Mouse (Mus musculus) lung, embryonic 14.5 days (tissue): ENCODE results near the gene Zbtb41. TPM values are rescaled to one million over a fixed set of nuclear protein-coding genes. Genes with fewer than 3 reads are reported as not detected.

ENCODE experiments used
- ATAC-seq: fragments of 200-750 bp; cut with Nextera tagmentation; 2 replicates; pipeline ENCODE4 v1.8.0; 2017; ENCODE audit warnings: mild to moderate bottlenecking, moderate TSS enrichment, moderate library complexity; ENCODE audit not compliant: insufficient read depth
- DNase-seq: peaks from one replicate; pipeline ENCODE4 v3.0.0-alpha.2; 2015
- H3K27ac ChIP-seq: fragments of 300-500 bp; sonication (generic); 2 replicates; pipeline ENCODE4 v1.5.1; 2014; ENCODE audit warnings: low read depth, mild to moderate bottlenecking, moderate library complexity
- H3K27me3 ChIP-seq: fragments of 300-500 bp; sonication (generic); 2 replicates; pipeline ENCODE4 v1.6.1; 2014; ENCODE audit warnings: low read length, control low read depth; ENCODE audit not compliant: insufficient read depth
- H3K36me3 ChIP-seq: fragments of 300-500 bp; sonication (generic); 2 replicates; pipeline ENCODE4 v1.6.1; 2014; ENCODE audit warnings: control low read depth; ENCODE audit not compliant: insufficient read depth
- H3K4me1 ChIP-seq: fragments of 300-500 bp; sonication (generic); 2 replicates; pipeline ENCODE4 v1.6.1; 2014; ENCODE audit warnings: antibody characterized with exemption, control low read depth; ENCODE audit not compliant: insufficient read depth
- H3K4me2 ChIP-seq: fragments of 300-500 bp; sonication (generic); 2 replicates; pipeline ENCODE4 v1.6.1; 2014; ENCODE audit warnings: mild to moderate bottlenecking
- H3K4me3 ChIP-seq: fragments of 300-500 bp; sonication (generic); 2 replicates; pipeline ENCODE4 v1.5.1; 2014; ENCODE audit warnings: low read depth, low read length
- H3K9ac ChIP-seq: fragments of 300-500 bp; sonication (generic); 2 replicates; pipeline ENCODE4 v1.6.1; 2014
- H3K9me3 ChIP-seq: fragments of 300-500 bp; sonication (generic); 2 replicates; pipeline ENCODE4 v1.6.1; 2016; ENCODE audit warnings: low read depth, low read length, control low read depth
- CTCF ChIP-seq: IDR thresholded peaks from 2 replicates; pipeline ENCODE4 v1.5.1; 2016; ENCODE audit warnings: antibody characterized with exemption, low read depth
- WGBS: fragments of 180-500 bp; shearing (Covaris S2); extraction: QIAGEN DNeasy Blood & Tissue Kit; methylation state at CpG from one replicate; pipeline ENCODE4 v1.1.7; 2014; 5-methylcytosine and 5-hydroxymethylcytosine counted together
- polyA plus RNA-seq: library from polyadenylated mRNA; unstranded; fragments of >200 nt; fragmentation: Nextera tagmentation; extraction: Ambion mirVana; gene quantifications from 2 replicates; pipeline ENCODE4 v1.2.1, GENCODE M21; 2014

The Zbtb41 gene
- polyA plus RNA-seq, 1 experiment from 2014 or later = 14.4 TPM

- Histone ChIP-seq H3K4me3 (no peak overlapping the region), H3K4me2 (no peak overlapping the region), H3K9ac (no peak overlapping the region), H3K9me3 (no peaks in the 10 kb centered on the region), H3K4me1 (no peaks in the 10 kb centered on the region), H3K36me3 (peaks cover 77% of the 10 kb centered on the region), H3K27me3 (no peaks in the 10 kb centered on the region), H3K27ac (no peak overlapping the region)
- no peak for TF ChIP-seq CTCF
- ATAC-seq (no peak), DNase-seq (no peak)
- WGBS = 91% methylated on average over 8 of the region's 8 CpGs
Observed at GRCm38 (mm10) chr1:139480246-139480645, 58.2 kb downstream of the Zbtb41 start.

- no peak for DNase-seq
- no peak for TF ChIP-seq CTCF
- Histone ChIP-seq H3K36me3 (peaks cover 72% of the 10 kb centered on the region), H3K9me3 (no peaks in the 10 kb centered on the region), H3K9ac (no peak overlapping the region), H3K27ac (no peak overlapping the region), H3K4me1 (no peaks in the 10 kb centered on the region), H3K27me3 (no peaks in the 10 kb centered on the region), H3K4me3 (no peak overlapping the region), H3K4me2 (no peak overlapping the region)
- no peak for ATAC-seq
- 63% methylated on average over 4 of the region's 4 CpGs for WGBS
Observed at GRCm38 (mm10) chr1:139481146-139481545, 59.1 kb downstream of the Zbtb41 start.

- Histone ChIP-seq H3K9me3 (no peaks in the 10 kb centered on the region), H3K9ac (no peak overlapping the region), H3K4me3 (no peak overlapping the region), H3K27ac (no peak overlapping the region), H3K4me1 (no peaks in the 10 kb centered on the region), H3K27me3 (no peaks in the 10 kb centered on the region), H3K36me3 (peaks cover 45% of the 10 kb centered on the region), H3K4me2 (no peak overlapping the region)
- 89% methylated on average over 3 of the region's 3 CpGs for WGBS
- TF ChIP-seq CTCF = no peak
- no peak for DNase-seq
- no peak for ATAC-seq
Observed at GRCm38 (mm10) chr1:139494630-139495029, 72.5 kb downstream of the Zbtb41 start.

- Histone ChIP-seq H3K4me1 (no peaks in the 10 kb centered on the region), H3K9me3 (no peaks in the 10 kb centered on the region), H3K9ac (no peak overlapping the region), H3K36me3 (peaks cover 38% of the 10 kb centered on the region), H3K27me3 (no peaks in the 10 kb centered on the region), H3K4me2 (no peak overlapping the region), H3K4me3 (no peak overlapping the region), H3K27ac (no peak overlapping the region)
- no peak for ATAC-seq
- no peak for TF ChIP-seq CTCF
- 85% methylated on average over 2 of the region's 2 CpGs for WGBS
- DNase-seq = no peak
Observed at GRCm38 (mm10) chr1:139495408-139495807, 73.3 kb downstream of the Zbtb41 start.

- ATAC-seq = no peak
- Histone ChIP-seq H3K4me2 (no peak overlapping the region), H3K4me3 (no peak overlapping the region), H3K27ac (no peak overlapping the region), H3K9me3 (no peaks in the 10 kb centered on the region), H3K27me3 (no peaks in the 10 kb centered on the region), H3K9ac (no peak overlapping the region), H3K4me1 (no peaks in the 10 kb centered on the region), H3K36me3 (peaks cover 31% of the 10 kb centered on the region)
- 71% methylated on average over 3 of the region's 3 CpGs for WGBS
- no peak for DNase-seq
- TF ChIP-seq CTCF = no peak
Observed at GRCm38 (mm10) chr1:139496212-139496611, 74.1 kb downstream of the Zbtb41 start.

- H3K27ac ChIP-seq = no peak overlapping the region
- no peak overlapping the region for H3K4me2 ChIP-seq
- H3K9ac ChIP-seq = no peak overlapping the region
- H3K36me3 ChIP-seq = peaks cover 7% of the 10 kb centered on the region; the same call in 1 of the 2 replicates
- H3K9me3 ChIP-seq = no peaks in the 10 kb centered on the region
- no peaks in the 10 kb centered on the region for H3K27me3 ChIP-seq
- no peak for DNase-seq
- ATAC-seq = no peak
- TF ChIP-seq CTCF = no peak
- H3K4me3 ChIP-seq = no peak overlapping the region
- H3K4me1 ChIP-seq = no peaks in the 10 kb centered on the region
Observed at GRCm38 (mm10) chr1:139499751-139500150, 77.7 kb downstream of the Zbtb41 start.

GRCm38 (mm10) chr1:139501258-139501752 lies 79.2 kb downstream of the Zbtb41 start, which contains the start of gene F13b:
TSS of gene F13b (plus strand) at chr1:139501702.
- Histone ChIP-seq H3K4me2 (no peak within 1 kb of the TSS), H3K36me3 (no peaks in the 10 kb centered on the region), H3K4me3 (no peak within 1 kb of the TSS), H3K27ac (no peak within 1 kb of the TSS), H3K4me1 (no peaks in the 10 kb centered on the region), H3K27me3 (no peaks in the 10 kb centered on the region), H3K9me3 (no peaks in the 10 kb centered on the region), H3K9ac (no peak within 1 kb of the TSS)
- ATAC-seq (no peak), DNase-seq (no peak)
- no peak for TF ChIP-seq CTCF
- 76% methylated on average over 3 of the region's 3 CpGs for WGBS

Other genes starting within 250 kb of the Zbtb41 start
- not detected in 2 replicates for gene Crb1, start 45.2 kb upstream of the Zbtb41 start, polyA plus RNA-seq
- gene Aspm, start 32.5 kb downstream of the Zbtb41 start, polyA plus RNA-seq = 24.3 and 25.4 TPM in 2 replicates
- gene F13b, start 79.4 kb downstream of the Zbtb41 start, polyA plus RNA-seq = not detected in 2 replicates
- gene Cfhr1, start 138.0 kb downstream of the Zbtb41 start, polyA plus RNA-seq = not detected in 2 replicates